Mouse (Mus musculus): ENCODE results near the gene Ccdc33.

Gene Ccdc33

GRCm38 (mm10) chr9:57978858-57979257 lies 139.8 kb downstream of the Ccdc33 start:
- no peak for DNase-seq (ENCODE audit: low read depth, low spot score)
